Mouse (Mus musculus) T-cell, adult 66 days (primary cell): ENCODE data around the gene Gm49340. TPM values are rescaled to one million over a fixed set of nuclear protein-coding genes. Genes with fewer than 3 reads are reported as not detected.

Source experiments
- total RNA-seq, 2 experiments: library from RNA; stranded (reverse); gene quantifications; 3 replicates in 1 of 2; 4 replicates in 1 of 2; pipeline ENCODE4 v1.2.4; 2023

The Gm49340 gene
- total RNA-seq, result not detected

GRCm38 (mm10) chr11:73329442-73329841 lies at the start of gene Gm49340, which contains the start of the genes Aspa and Spata22:
Gene Gm49340, plus strand, starts transcription at chr11:73329741.
Gene Aspa, minus strand, starts transcription at chr11:73329596.
Gene Spata22, plus strand, starts transcription at chr11:73329741.

GRCm38 (mm10) chr11:73350483-73350882 lies 20.9 kb downstream of the Gm49340 start, which contains the start of gene Olfr20:
Gene Olfr20, plus strand, starts transcription at chr11:73350783.

GRCm38 (mm10) chr11:73370946-73371345 lies 41.4 kb downstream of the Gm49340 start, which contains the start of gene Olfr376:
Gene Olfr376, plus strand, starts transcription at chr11:73371246.

GRCm38 (mm10) chr11:73399514-73399913 lies 70.0 kb downstream of the Gm49340 start, which contains the start of gene Olfr1:
Gene Olfr1, minus strand, starts transcription at chr11:73399614.

Other genes starting within 250 kb of the Gm49340 start
- 10 to 100 TPM; 27.3 to 32.7 TPM for gene Itgae, start 239.2 kb upstream of the Gm49340 start, total RNA-seq
- gene Haspin, start 191.4 kb upstream of the Gm49340 start, total RNA-seq, result 1 to 10 TPM; 2.6 to 3.0 TPM
- gene P2rx5, start 169.3 kb upstream of the Gm49340 start, total RNA-seq, result under 1 TPM in 1 of 2 experiments, not detected in 1; 0.76 TPM
- 10 to 100 TPM; 45.0 to 48.6 TPM for gene Emc6, start 152.7 kb upstream of the Gm49340 start, total RNA-seq
- gene Tax1bp3, start 152.7 kb upstream of the Gm49340 start, total RNA-seq, result 1 to 10 TPM; 8.7 to 9.8 TPM
- 10 to 100 TPM; 17.6 to 19.5 TPM for gene Ctns, start 130.7 kb upstream of the Gm49340 start, total RNA-seq
- gene Shpk, start 130.3 kb upstream of the Gm49340 start, total RNA-seq, result 1 to 10 TPM; 5.7 to 6.6 TPM
- not detected for gene Trpv1, start 95.4 kb upstream of the Gm49340 start, total RNA-seq
- gene Trpv3, start 62.4 kb upstream of the Gm49340 start, total RNA-seq, result not detected
- gene Aspa, start 145 bp upstream of the Gm49340 start, total RNA-seq, result not detected
- gene Spata22, start within 50 bp of the Gm49340 start, total RNA-seq, result not detected
- not detected for gene Olfr20, start 21.0 kb downstream of the Gm49340 start, total RNA-seq
- not detected for gene Olfr376, start 41.5 kb downstream of the Gm49340 start, total RNA-seq
- not detected for gene Olfr1, start 69.9 kb downstream of the Gm49340 start, total RNA-seq
- not detected for gene Olfr378, start 98.7 kb downstream of the Gm49340 start, total RNA-seq
- not detected for gene Olfr380, start 127.8 kb downstream of the Gm49340 start, total RNA-seq
- not detected for gene Olfr381, start 161.9 kb downstream of the Gm49340 start, total RNA-seq
- not detected for gene Olfr382, start 187.5 kb downstream of the Gm49340 start, total RNA-seq